Mouse (Mus musculus) midbrain, embryonic 13.5 days (tissue): ENCODE data around the gene Klhdc4. TPM values are rescaled to one million over a fixed set of nuclear protein-coding genes. Genes with fewer than 3 reads are reported as not detected.

Experiments used
- ATAC-seq: fragments of 200-750 bp; cut with Nextera tagmentation; 2 replicates; pipeline ENCODE4 v1.8.0; 2017; ENCODE audit warnings: mild to moderate bottlenecking, moderate TSS enrichment, moderate library complexity
- H3K27ac ChIP-seq: fragments of 300-500 bp; sonication (generic); 2 replicates; pipeline ENCODE4 v1.5.1; 2015; ENCODE audit warnings: inconsistent platforms, mild to moderate bottlenecking, moderate library complexity
- H3K27me3 ChIP-seq: fragments of 300-500 bp; sonication (generic); 2 replicates; pipeline ENCODE4 v1.6.1; 2015; ENCODE audit warnings: mild to moderate bottlenecking, inconsistent platforms
- H3K36me3 ChIP-seq: fragments of 300-500 bp; sonication (generic); 2 replicates; pipeline ENCODE4 v1.6.1; 2015; ENCODE audit warnings: mild to moderate bottlenecking, inconsistent platforms
- H3K4me1 ChIP-seq: fragments of 300-500 bp; sonication (generic); replicated peaks from 2 replicates; pipeline ENCODE4 v1.6.1; 2015; ENCODE audit warnings: inconsistent platforms
- H3K4me2 ChIP-seq: fragments of 300-500 bp; sonication (generic); replicated peaks from 2 replicates; pipeline ENCODE4 v1.6.1; 2015; ENCODE audit warnings: moderate library complexity, mild to moderate bottlenecking, inconsistent platforms
- H3K4me3 ChIP-seq: fragments of 300-500 bp; sonication (generic); replicated peaks from 2 replicates; pipeline ENCODE4 v1.5.1; 2015; ENCODE audit warnings: mild to moderate bottlenecking, inconsistent platforms
- H3K9ac ChIP-seq: fragments of 300-500 bp; sonication (generic); replicated peaks from 2 replicates; pipeline ENCODE4 v1.6.1; 2015; ENCODE audit warnings: mild to moderate bottlenecking, inconsistent platforms
- H3K9me3 ChIP-seq: fragments of 300-500 bp; sonication (generic); 2 replicates; pipeline ENCODE4 v1.6.1; 2016; ENCODE audit warnings: mild to moderate bottlenecking, inconsistent platforms
- WGBS: fragments of 180-500 bp; shearing (Covaris S2); methylation state at CpG from one replicate; pipeline ENCODE4 v1.1.7; 2015; 5-methylcytosine and 5-hydroxymethylcytosine counted together
- polyA plus RNA-seq: library from polyadenylated mRNA; unstranded; fragments of >200 nt; fragmentation: Nextera tagmentation; extraction: Ambion mirVana; gene quantifications from 2 replicates; pipeline ENCODE4 v1.2.1, GENCODE M21; 2015

The Klhdc4 gene
- polyA plus RNA-seq, 1 experiment from 2014 or later = 45.5 TPM

- no peaks in the 10 kb centered on the region for H3K36me3 ChIP-seq
- no peak for ATAC-seq
- H3K9me3 ChIP-seq = no peaks in the 10 kb centered on the region
- peak overlapping the region; percentile 98; the same call in 1 of the 2 replicates for H3K4me2 ChIP-seq
- H3K27ac ChIP-seq = no peak overlapping the region
- peak overlapping the region; percentile 94 for H3K4me3 ChIP-seq
- WGBS = 97% methylated on average over 5 of the region's 5 CpGs
- H3K27me3 ChIP-seq = no peaks in the 10 kb centered on the region
- peaks cover 20% of the 10 kb centered on the region for H3K4me1 ChIP-seq
- no peak overlapping the region for H3K9ac ChIP-seq
Observed at GRCm38 (mm10) chr8:121827726-121828125, 1.6 kb downstream of the Klhdc4 start.

DNA sequence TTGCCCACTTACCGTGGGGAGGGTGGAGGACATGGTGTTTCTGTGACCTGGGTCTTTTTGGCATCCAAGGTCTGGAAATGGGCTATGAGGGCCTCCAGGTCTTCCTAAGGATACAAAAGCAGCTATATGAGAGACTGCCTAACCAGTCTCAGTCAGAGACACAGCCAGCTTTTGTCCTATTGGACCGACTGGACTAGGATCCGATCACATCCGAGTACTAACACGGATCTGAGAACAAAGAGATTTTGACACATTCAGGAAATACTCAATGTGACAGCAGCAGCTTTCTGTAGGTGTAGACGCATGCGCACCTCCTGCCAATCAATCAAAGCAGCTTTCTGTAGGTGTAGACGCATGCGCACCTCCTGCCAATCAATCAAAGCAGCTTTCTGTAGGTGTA lies 7.6 kb downstream of the Klhdc4 start:
- ATAC-seq = no peak
- H3K36me3 ChIP-seq = peaks cover 41% of the 10 kb centered on the region
- no peak overlapping the region for H3K4me3 ChIP-seq
- H3K27me3 ChIP-seq = no peaks in the 10 kb centered on the region
- no peaks in the 10 kb centered on the region for H3K9me3 ChIP-seq
- H3K4me1 ChIP-seq = no peaks in the 10 kb centered on the region
- 92% methylated on average over 9 of the region's 9 CpGs for WGBS
- H3K9ac ChIP-seq = no peak overlapping the region
- H3K4me2 ChIP-seq = no peak overlapping the region
- H3K27ac ChIP-seq = no peak overlapping the region

DNA sequence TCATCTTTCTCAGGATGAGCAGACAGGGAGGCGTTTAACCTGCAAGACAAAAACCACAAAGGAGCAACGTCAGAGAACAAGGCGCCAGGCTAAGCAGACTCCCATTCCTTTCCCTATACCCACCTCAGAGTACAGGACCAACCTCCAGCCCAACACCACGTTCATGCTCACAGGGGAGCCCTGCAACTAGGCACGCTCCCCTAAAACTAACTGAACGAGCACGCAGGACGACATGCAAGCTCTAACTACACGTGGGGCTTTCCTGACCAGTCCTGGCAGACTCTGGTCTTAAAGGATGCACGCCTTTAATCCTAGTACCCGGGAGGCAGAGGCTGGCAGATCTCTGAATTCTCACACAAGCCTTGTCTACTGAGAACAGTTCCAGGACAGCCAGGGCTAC lies 8.0 kb downstream of the Klhdc4 start:
- ATAC-seq = no peak
- Histone ChIP-seq H3K4me2 (no peak overlapping the region), H3K9ac (no peak overlapping the region), H3K4me3 (no peak overlapping the region), H3K9me3 (no peaks in the 10 kb centered on the region), H3K4me1 (no peaks in the 10 kb centered on the region), H3K36me3 (peaks cover 45% of the 10 kb centered on the region), H3K27me3 (no peaks in the 10 kb centered on the region), H3K27ac (no peak overlapping the region)
- WGBS = 91% methylated on average over 11 of the region's 11 CpGs

GRCm38 (mm10) chr8:121820840-121821239 lies 8.5 kb downstream of the Klhdc4 start:
- ATAC-seq = no peak
- Histone ChIP-seq H3K9ac (no peak overlapping the region), H3K27me3 (no peaks in the 10 kb centered on the region), H3K36me3 (peaks cover 49% of the 10 kb centered on the region), H3K4me3 (no peak overlapping the region), H3K27ac (no peak overlapping the region), H3K9me3 (no peaks in the 10 kb centered on the region), H3K4me1 (no peaks in the 10 kb centered on the region), H3K4me2 (no peak overlapping the region)
- 95% methylated on average over 6 of the region's 6 CpGs for WGBS

- peaks cover 72% of the 10 kb centered on the region for H3K36me3 ChIP-seq
- ATAC-seq = no peak
- H3K4me3 ChIP-seq = no peak overlapping the region
- H3K9ac ChIP-seq = no peak overlapping the region
- H3K4me1 ChIP-seq = no peaks in the 10 kb centered on the region
- no peak overlapping the region for H3K4me2 ChIP-seq
- no peaks in the 10 kb centered on the region for H3K27me3 ChIP-seq
- no peaks in the 10 kb centered on the region for H3K9me3 ChIP-seq
- H3K27ac ChIP-seq = no peak overlapping the region
- WGBS = 84% methylated on average over 7 of the region's 7 CpGs
Observed at GRCm38 (mm10) chr8:121818226-121818625, 11.1 kb downstream of the Klhdc4 start.

GRCm38 (mm10) chr8:121811931-121812570 lies 17.3 kb downstream of the Klhdc4 start:
- H3K9ac ChIP-seq = no peak overlapping the region
- WGBS = 94% methylated on average over 12 of the region's 12 CpGs
- no peak overlapping the region for H3K4me3 ChIP-seq
- no peak overlapping the region for H3K27ac ChIP-seq
- ATAC-seq = no peak
- peaks cover 71% of the 10 kb centered on the region for H3K36me3 ChIP-seq
- H3K4me2 ChIP-seq = no peak overlapping the region
- no peaks in the 10 kb centered on the region for H3K27me3 ChIP-seq
- H3K9me3 ChIP-seq = no peaks in the 10 kb centered on the region
- H3K4me1 ChIP-seq = no peaks in the 10 kb centered on the region

DNA sequence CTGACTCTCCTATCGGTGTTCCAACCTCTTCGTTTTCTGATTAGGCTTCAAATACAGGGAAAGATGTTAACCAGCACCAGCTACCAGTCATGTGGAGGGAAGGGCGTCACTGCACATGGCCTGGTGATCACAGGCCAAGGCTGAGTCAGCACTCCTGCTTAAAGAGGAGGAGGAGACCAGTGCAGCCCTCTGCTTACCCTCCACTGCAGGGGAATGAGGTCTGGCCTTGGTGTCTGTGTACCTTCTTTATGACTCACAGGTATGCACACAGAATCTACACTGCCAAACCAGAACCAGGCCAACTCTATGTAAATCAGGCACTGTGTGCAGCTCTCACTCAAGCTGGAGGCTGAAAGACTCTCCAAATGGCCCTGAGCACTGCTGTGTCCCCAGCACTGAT lies 17.9 kb downstream of the Klhdc4 start:
- H3K27ac ChIP-seq = no peak overlapping the region
- H3K4me1 ChIP-seq = no peaks in the 10 kb centered on the region
- H3K4me3 ChIP-seq = no peak overlapping the region
- WGBS = 95% methylated on average over 3 of the region's 3 CpGs
- no peaks in the 10 kb centered on the region for H3K9me3 ChIP-seq
- no peak overlapping the region for H3K4me2 ChIP-seq
- ATAC-seq = no peak
- no peaks in the 10 kb centered on the region for H3K27me3 ChIP-seq
- peaks cover 66% of the 10 kb centered on the region for H3K36me3 ChIP-seq
- no peak overlapping the region for H3K9ac ChIP-seq

- no peak for ATAC-seq
- no peak overlapping the region for H3K27ac ChIP-seq
- WGBS = 95% methylated on average over 11 of the region's 11 CpGs
- H3K36me3 ChIP-seq = peaks cover 68% of the 10 kb centered on the region
- H3K9me3 ChIP-seq = no peaks in the 10 kb centered on the region
- H3K27me3 ChIP-seq = no peaks in the 10 kb centered on the region
- no peak overlapping the region for H3K9ac ChIP-seq
- no peaks in the 10 kb centered on the region for H3K4me1 ChIP-seq
- no peak overlapping the region for H3K4me3 ChIP-seq
- H3K4me2 ChIP-seq = no peak overlapping the region
Observed at GRCm38 (mm10) chr8:121809524-121810155, 19.7 kb downstream of the Klhdc4 start.

GRCm38 (mm10) chr8:121808032-121808431 lies 21.3 kb downstream of the Klhdc4 start:
- Histone ChIP-seq H3K4me2 (no peak overlapping the region), H3K4me1 (no peaks in the 10 kb centered on the region), H3K36me3 (peaks cover 67% of the 10 kb centered on the region), H3K4me3 (no peak overlapping the region), H3K9ac (no peak overlapping the region), H3K27me3 (no peaks in the 10 kb centered on the region), H3K9me3 (no peaks in the 10 kb centered on the region), H3K27ac (no peak overlapping the region)
- no peak for ATAC-seq
- WGBS = 78% methylated on average over 11 of the region's 11 CpGs

GRCm38 (mm10) chr8:121806126-121806525 lies 23.2 kb downstream of the Klhdc4 start:
- Histone ChIP-seq H3K4me3 (no peak overlapping the region), H3K27ac (no peak overlapping the region), H3K9me3 (no peaks in the 10 kb centered on the region), H3K4me2 (no peak overlapping the region), H3K9ac (no peak overlapping the region), H3K4me1 (no peaks in the 10 kb centered on the region), H3K36me3 (peaks cover 64% of the 10 kb centered on the region), H3K27me3 (no peaks in the 10 kb centered on the region)
- 93% methylated on average over 13 of the region's 13 CpGs for WGBS
- no peak for ATAC-seq

DNA sequence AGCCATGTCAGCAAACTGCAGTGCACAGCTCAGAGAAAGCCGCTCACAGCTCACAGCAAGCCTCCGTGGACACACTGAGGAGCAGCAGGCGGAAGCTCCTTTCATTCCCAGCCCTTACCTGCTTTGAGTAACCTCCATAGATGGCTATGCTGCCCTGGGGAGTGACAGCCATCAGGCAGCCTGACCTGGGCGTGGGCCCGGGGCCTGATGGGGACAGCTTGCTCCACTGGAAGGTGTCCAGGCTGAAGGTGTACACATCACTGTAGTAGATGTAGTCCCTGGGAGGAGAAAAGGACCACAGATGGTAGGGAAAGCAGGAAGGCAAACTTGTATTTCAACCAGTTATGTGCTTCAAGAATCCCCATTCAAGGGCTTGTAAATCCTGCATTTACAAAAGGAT lies 24.5 kb downstream of the Klhdc4 start:
- Histone ChIP-seq H3K4me3 (no peak overlapping the region), H3K9ac (no peak overlapping the region), H3K27ac (no peak overlapping the region), H3K27me3 (no peaks in the 10 kb centered on the region), H3K4me2 (no peak overlapping the region), H3K36me3 (peaks cover 70% of the 10 kb centered on the region), H3K4me1 (no peaks in the 10 kb centered on the region), H3K9me3 (no peaks in the 10 kb centered on the region)
- ATAC-seq = no peak
- WGBS = 94% methylated on average over 5 of the region's 5 CpGs

GRCm38 (mm10) chr8:121798401-121798800 lies 31.0 kb downstream of the Klhdc4 start:
- Histone ChIP-seq H3K4me2 (no peak overlapping the region), H3K9ac (no peak overlapping the region), H3K27me3 (no peaks in the 10 kb centered on the region), H3K9me3 (no peaks in the 10 kb centered on the region), H3K27ac (no peak overlapping the region), H3K36me3 (peaks cover 90% of the 10 kb centered on the region), H3K4me1 (no peaks in the 10 kb centered on the region), H3K4me3 (no peak overlapping the region)
- ATAC-seq = no peak
- 97% methylated on average over 6 of the region's 6 CpGs for WGBS

- Histone ChIP-seq H3K27me3 (no peaks in the 10 kb centered on the region), H3K36me3 (peaks cover 87% of the 10 kb centered on the region), H3K9me3 (no peaks in the 10 kb centered on the region), H3K9ac (no peak overlapping the region), H3K4me2 (no peak overlapping the region), H3K4me1 (no peaks in the 10 kb centered on the region), H3K4me3 (no peak overlapping the region), H3K27ac (no peak overlapping the region)
- ATAC-seq = no peak
- WGBS = 95% methylated on average over 11 of the region's 11 CpGs
Observed at GRCm38 (mm10) chr8:121796406-121796805, 33.0 kb downstream of the Klhdc4 start.
